Mouse (Mus musculus) neutrophil, adult 5-6 weeks (primary cell): ENCODE measurements at regions not wholly inside any gene's neighbourhood (a gene's known extent, or its start where the extent isn't known, plus 50 kb on each side); places are given as distances from the start of the nearest gene placed in this dataset.

Experiments used
- ATAC-seq: fragments of 151-379, 151-347 bp; 2 replicates; pipeline ENCODE4 v1.8.0; 2017; ENCODE audit warnings: mild to moderate bottlenecking, moderate TSS enrichment; ENCODE audit not compliant: insufficient number of reproducible peaks, poor library complexity, low FRiP score, severe bottlenecking; ENCODE audit errors: extremely low read depth

- no peak for ATAC-seq
Measured at GRCm38 (mm10) chr11:19530652-19531051, 393.5 kb upstream of the Spred2 start.

GRCm38 (mm10) chr11:19531255-19532003, 392.7 kb upstream of the Spred2 start:
- ATAC-seq, result no peak

- no peak for ATAC-seq
Measured at GRCm38 (mm10) chr11:19532867-19533266, 391.3 kb upstream of the Spred2 start.

GRCm38 (mm10) chr11:19533701-19534100, 390.5 kb upstream of the Spred2 start:
- no peak for ATAC-seq

GRCm38 (mm10) chr11:19535215-19535614, 389.0 kb upstream of the Spred2 start:
- ATAC-seq, result no peak

GRCm38 (mm10) chr11:19546226-19546625, 377.9 kb upstream of the Spred2 start:
- no peak for ATAC-seq

- no peak for ATAC-seq
Measured at GRCm38 (mm10) chr11:19554316-19554946, 369.7 kb upstream of the Spred2 start.

GRCm38 (mm10) chr11:19554947-19555770, 369.0 kb upstream of the Spred2 start:
- ATAC-seq, result no peak

- ATAC-seq, result no peak
Measured at GRCm38 (mm10) chr11:19560452-19560851, 363.7 kb upstream of the Spred2 start.

- no peak for ATAC-seq
Measured at GRCm38 (mm10) chr11:19562668-19563067, 361.5 kb upstream of the Spred2 start.

GRCm38 (mm10) chr11:19585228-19585627, 338.9 kb upstream of the Spred2 start:
- no peak for ATAC-seq

- no peak for ATAC-seq
Measured at GRCm38 (mm10) chr11:19592506-19593355, 331.4 kb upstream of the Spred2 start.

GRCm38 (mm10) chr11:19595107-19595506, 329.1 kb upstream of the Spred2 start:
- ATAC-seq, result no peak

GRCm38 (mm10) chr11:19596336-19596735, 327.8 kb upstream of the Spred2 start:
- ATAC-seq, result no peak

GRCm38 (mm10) chr11:19599433-19599832, 324.7 kb upstream of the Spred2 start:
- ATAC-seq, result no peak

GRCm38 (mm10) chr11:19601216-19601938, 322.8 kb upstream of the Spred2 start:
- ATAC-seq, result no peak

GRCm38 (mm10) chr11:19602496-19602895, 321.7 kb upstream of the Spred2 start:
- ATAC-seq, result no peak

- no peak for ATAC-seq
Measured at GRCm38 (mm10) chr11:19605602-19606001, 318.6 kb upstream of the Spred2 start.
